Mouse (Mus musculus) mouse embryonic stem cell (cell line): ENCODE data around the gene Htr6.

Experiments used
- in situ Hi-C, 2 experiments: fragments of 300-500 bp; cut with MboI; formaldehyde crosslinking; loops; 1 replicate in 1 of 2; 3 replicates in 1 of 2; pipeline ENCODE4 v1.14.3; 2019 to 2020; ENCODE audit warnings: low sequenced_read_pairs in 2 of 2, low pct_unique_long_range_greater_than_20kb in 1 of 2, mixed read lengths in 1 of 2; ENCODE audit not compliant: unreplicated experiment in 1 of 2

The Htr6 gene

DNA sequence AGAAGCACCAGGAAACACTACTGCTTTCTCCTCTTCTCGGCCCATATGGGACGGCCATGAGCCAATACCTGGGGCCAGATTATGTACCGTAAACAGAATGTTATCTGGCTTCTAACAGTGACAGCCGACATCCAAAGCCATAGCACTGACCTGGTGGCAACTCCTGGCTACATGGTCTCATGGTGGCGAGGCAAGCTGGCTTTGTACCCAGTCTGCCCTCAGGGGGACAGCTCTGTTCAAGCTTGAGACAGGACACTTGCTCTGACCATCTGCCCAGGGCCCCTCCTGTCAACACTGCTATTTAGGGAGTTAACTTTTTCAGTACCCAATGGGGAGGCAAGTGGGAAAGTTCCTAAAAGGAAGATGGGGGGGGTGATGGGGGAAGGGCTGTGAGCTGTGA, 18.1 kb downstream of the Htr6 start:
- in situ Hi-C loops: no loop called here

GRCm38 (mm10) chr4:139055744-139056143, 19.6 kb downstream of the Htr6 start:
- in situ Hi-C loops: no loop called here

DNA sequence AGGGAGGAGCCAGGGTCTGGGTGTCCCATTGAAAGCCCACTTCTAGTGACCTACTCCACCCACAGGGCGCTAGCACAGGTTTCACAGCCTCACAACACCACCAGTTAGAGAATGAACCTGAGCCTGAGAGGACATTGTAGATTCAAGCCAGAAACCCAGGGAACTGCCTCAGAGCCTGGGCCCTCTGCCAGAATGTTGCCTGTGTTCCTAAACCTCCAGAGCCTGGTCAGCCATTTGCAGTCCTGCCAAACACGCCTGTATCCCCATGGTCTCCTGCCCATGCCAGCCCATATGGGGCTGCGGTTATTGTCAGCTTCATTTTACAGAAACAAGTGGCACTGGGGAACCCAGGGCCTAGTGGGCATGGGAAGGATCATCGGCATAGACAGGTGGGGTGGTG, 20.0 kb downstream of the Htr6 start:
- in situ Hi-C loops: no loop called here

GRCm38 (mm10) chr4:139054300-139054923, 21.0 kb downstream of the Htr6 start:
- in situ Hi-C loops: no loop called here

- in situ Hi-C loops: no loop called here
These were observed 22.0 kb downstream of the Htr6 start for GRCm38 (mm10) chr4:139053391-139053790.

DNA sequence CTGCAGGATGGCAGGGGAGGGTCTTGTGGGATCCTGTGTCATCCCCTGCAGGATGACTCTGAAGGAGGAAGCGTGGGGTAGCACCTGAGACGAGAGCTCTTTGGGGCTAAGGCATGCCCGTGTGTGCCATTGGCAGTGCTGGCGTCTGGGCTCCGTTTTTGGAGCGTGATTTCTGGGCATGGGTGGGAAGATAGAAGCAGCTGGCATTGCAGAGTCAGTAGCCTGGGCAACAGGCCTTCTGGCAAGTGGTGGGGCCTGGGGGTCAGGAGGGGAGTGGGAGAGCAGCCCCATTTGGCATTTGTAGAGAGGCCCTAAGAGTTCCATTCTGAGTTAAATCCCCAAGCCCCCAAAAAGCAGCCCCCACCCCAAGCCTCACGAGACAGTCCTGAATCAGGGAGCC, 22.6 kb downstream of the Htr6 start:
- in situ Hi-C loops: no loop called here

GRCm38 (mm10) chr4:139048518-139048917, 26.9 kb downstream of the Htr6 start:
- in situ Hi-C loops: no loop called here

DNA sequence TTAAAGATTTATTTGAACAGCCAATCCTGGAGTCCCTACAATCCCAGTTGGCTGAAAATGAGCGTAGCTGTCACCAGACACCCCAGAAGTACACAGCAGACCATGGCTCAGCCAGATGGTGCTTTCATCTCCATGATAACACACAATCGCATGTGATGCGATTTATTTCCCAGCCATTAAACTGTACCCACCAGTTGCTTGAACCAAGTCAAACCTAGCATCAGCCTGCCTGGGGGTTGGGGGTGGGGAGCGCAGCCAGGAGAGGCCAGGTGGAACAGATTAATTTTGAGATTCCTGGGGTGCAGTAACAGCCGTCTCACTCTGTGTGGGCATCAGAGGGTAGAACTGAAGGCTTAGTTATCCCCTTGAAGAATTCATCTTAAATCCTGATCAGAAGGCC, 29.0 kb downstream of the Htr6 start:
- in situ Hi-C loops: no loop called here

DNA sequence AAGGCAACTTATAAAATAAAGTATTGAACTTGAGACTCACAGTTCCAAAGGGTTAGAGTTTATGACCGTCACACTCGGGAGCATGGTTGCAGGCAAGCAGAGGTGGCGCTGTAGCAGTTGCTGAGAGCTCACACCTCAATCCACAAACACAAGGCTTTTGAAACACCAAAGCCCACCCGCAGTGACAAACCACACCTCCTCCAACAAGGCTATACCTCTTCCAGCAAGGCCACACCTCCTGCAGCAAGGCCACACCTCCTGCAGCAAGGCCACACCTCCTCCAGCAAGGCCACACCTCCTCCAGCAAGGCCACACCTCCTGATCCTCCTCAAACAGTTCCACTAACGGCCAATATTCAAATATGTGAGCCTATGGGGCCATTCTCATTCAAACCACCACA, 30.8 kb downstream of the Htr6 start:
- in situ Hi-C loops: no loop called here

DNA sequence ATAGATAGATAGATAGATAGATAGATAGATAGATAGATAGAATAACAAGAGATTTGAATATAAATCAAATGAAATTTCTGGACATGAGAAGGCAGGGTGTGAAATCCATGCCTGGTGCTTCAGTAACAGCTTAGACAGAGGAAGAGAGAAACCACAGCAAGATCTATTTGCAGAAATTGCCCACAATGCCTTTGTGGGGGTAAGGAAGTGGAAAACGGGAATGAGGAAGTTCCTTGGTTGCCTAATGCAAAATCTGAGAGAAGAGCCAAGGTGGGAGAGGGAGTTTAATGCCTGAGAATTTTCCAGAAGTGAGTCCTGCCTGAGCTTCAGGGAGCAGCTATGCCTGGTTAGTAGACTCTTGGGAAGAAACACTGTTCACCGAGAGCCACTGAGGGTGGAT, 31.8 kb downstream of the Htr6 start:
- in situ Hi-C loops: no loop called here

DNA sequence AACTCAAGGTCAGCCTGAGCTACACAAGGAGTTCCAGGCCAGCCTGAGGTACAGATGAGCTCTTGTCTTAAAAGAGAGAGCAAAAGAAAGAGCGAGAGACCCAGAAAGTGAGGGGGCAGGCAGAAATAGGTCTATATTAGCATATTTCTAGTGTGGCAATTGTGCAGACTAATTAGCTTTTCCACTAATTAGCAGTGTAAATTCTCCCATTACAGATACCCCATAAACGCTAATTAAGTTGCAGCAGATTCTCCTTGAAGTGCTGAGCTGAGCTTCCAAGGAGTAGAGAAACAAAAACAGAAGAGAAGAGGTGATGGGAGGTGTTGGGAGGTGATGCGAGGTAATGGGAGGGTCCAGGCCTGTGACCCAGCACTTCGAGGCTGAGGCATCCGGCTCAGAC, 32.8 kb downstream of the Htr6 start:
- in situ Hi-C loops: no loop called here

- in situ Hi-C loops: no loop called here
These were observed 35.1 kb downstream of the Htr6 start for GRCm38 (mm10) chr4:139040084-139040839.

GRCm38 (mm10) chr4:139037795-139038607, 37.4 kb downstream of the Htr6 start:
- in situ Hi-C loops: no loop called here

DNA sequence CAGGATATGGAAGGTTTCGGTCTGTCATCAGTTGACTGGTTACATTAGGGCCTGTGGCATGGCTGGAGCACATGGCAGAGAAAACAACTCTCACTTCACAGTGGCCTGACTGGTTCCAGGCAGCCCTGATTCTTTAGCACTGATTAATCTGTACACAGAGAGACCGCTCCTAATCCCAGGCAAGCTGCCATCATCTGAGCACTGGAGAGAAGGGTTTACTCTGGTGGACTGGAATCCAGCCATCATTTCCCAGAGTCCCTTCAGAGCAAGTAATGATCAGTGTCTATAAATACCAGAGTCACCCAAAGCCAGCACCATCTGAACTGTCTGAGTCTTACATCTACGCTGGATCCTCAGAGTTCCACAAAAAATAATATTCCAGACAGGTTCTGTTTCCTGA, 39.6 kb downstream of the Htr6 start:
- in situ Hi-C loops: no loop called here

- in situ Hi-C loops: no loop called here
These were observed 40.4 kb downstream of the Htr6 start for GRCm38 (mm10) chr4:139034942-139035341.

DNA sequence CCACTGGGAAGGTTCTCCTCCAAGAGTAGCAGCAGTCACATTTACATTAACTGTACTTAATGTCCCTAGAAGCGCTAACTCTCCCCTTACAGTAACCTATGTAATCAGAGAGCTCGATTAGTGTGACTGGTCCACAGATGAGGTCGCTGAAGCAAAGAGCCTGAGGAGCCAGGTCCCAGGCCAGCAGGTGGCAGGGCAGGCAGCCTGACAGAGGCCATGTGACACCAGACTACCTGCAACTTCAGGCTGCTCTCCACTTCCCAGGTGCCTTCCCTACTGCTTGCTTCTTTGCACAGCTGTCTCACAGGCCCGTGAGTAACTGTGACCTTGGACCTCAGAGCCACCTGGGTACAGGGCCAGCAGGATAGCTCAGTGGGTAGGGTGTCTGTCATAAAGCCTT, 40.8 kb downstream of the Htr6 start:
- in situ Hi-C loops: no loop called here

GRCm38 (mm10) chr4:139034010-139034367, 41.4 kb downstream of the Htr6 start:
- in situ Hi-C loops: no loop called here

DNA sequence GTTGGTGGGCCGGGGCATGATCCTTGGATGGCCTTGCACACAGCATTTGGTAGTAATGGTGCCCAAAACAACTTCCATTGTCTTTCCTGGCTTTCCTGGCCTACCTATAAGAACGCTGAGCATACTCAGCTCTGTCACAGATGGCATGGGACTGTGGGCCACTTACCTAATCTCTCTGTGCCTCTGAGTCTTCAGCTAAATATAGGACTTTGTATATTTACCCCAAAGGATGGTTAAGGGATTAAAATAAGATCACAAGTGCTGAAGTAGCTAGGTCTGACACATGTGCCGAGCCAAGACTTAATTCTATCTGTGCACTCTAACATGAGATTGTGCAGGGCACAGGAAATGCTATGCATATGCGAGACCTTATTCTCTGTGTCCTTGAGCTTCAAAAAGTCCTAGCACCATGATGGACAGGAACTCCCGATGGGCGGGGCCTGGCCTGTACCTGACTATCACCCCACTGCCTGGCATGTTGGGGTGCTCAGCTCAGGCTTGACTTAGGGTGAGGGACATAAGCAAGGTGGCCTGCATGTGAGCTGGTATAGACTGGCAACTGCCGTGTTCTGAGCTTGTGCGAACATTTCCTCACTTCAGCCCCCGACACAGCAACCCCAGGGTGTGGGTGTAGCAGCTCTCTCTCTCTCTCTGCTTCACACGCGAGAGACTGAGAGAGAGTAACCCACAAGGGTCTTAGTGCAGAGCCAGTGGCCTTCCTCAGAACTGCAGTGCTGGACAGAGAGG, 41.9 kb downstream of the Htr6 start:
- in situ Hi-C loops: no loop called here

DNA sequence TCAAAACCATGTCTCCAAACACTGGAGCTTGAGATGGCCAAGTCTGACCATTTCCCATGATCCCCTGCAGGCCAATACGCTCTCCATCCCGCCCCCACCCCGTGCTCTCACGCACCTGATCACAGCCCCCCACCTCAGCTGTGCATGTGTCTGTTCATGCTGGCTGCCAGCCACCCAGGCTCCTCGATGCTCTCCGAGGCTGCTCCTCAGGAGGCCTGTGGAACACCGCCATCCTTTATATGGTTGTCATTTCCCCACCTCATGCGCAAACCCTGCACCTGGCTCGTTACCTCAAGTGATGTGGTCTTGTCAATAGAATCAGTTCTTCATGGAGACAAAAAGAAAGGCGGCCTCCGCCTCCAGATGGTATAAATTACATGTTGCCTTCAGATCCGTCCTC, 42.8 kb downstream of the Htr6 start:
- in situ Hi-C loops: no loop called here
